Mouse (Mus musculus) brain, adult 2 months (tissue): ENCODE measurements around the gene Pitpnm2.
"Not testable (repeated sequence)": the region's sequence is repeated elsewhere in the genome, so short reads cannot be mapped to it uniquely, and the experiment has no call there.

ENCODE experiments used
- DNase-seq: peaks from one replicate; pipeline ENCODE4 v3.0.0; 2011; ENCODE audit warnings: low read depth, low spot score

Gene Pitpnm2

GRCm38 (mm10) chr5:124221037-124221735, 28.4 kb downstream of the Pitpnm2 start:
- DNase-seq, result peak; percentile 96

DNA sequence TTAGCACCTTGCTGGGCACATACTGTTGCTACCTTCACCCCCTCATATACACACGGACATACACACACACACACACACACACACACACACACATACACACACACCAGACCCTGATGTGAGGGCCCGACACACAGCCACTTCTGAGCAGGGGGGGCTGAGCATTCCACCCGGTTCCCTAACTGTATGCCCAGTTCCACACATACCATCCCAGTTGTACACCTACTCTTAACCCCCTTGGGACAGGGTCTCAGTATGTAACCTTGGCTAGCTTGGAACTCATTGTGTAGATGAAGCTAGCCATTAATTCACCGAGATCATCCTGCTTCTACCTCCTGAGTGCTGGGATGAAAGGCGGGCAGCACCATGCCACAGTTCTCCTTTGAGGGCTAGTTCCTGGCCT, 29.0 kb downstream of the Pitpnm2 start:
- DNase-seq, result no peak

DNA sequence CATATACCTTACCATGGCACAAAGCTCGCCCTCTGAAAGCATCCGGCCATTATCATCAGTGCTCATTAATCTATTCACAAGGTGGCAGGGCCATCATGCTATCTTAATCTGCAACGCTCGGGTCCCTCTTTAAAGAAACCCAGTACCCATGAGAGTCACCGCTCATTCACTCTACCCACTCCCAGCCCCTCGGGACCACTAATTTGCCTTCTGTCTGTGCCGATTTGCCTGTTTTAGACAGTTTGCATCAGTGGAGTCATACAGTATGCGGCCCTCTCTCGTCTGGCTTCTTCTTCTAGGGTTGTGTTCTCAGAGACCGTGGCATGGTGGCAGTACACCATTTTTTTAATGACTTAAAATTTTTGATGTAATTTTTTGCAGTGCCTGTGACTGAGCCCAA, 30.1 kb downstream of the Pitpnm2 start:
- no peak for DNase-seq

DNA sequence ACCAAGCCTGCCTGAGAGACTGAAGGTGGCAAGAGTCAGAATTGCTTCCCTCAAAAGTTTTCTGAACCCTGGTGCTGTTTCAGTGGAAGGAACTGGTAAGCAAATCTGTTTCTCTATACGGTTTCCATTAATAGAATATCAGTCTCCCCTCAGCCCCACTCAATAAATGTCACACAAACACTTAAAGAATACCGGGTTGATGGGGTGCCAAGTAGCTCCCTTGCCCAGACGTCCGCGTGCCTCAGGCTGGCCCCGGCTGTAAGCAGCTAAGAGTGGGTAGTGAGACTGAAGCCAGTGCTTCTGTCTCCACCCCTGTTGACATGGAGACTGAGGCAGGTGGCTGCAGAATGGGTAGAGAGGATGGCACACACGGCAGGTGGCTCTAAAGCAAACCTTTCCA, 30.6 kb downstream of the Pitpnm2 start:
- DNase-seq, result peak; percentile 53

DNA sequence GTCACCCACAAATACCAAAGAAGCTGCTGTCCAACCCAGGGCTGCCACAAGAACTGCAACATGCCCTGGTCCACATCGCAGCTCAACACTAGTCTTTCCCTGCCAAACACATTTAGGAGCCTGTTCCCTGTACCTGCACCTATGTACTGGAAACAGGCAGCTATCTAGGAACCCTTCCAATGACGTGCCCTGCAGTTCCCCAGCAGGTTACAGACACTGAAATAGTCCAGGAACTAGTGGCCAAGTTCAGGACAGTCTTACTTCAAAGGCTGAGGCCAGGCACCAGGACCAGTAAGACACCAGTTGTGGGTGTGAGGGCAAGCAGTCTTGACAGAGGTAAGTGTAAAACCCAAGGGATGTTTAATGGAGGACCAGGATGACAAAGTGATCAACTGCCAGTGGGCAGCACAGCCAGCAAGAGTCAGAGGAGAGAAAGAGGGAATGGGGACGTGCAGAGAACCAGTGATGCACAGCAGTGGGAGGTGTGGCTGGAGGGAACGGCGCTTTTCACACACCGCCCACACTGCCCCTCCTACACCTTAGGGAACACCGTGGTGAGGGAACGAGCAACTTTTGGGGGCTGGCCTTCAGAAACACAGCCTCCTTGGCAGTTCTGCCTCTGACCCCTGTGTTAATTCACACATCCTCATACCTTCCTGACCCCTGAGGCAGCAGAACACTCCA, 31.9 kb downstream of the Pitpnm2 start:
- peak; percentile 88 for DNase-seq

DNA sequence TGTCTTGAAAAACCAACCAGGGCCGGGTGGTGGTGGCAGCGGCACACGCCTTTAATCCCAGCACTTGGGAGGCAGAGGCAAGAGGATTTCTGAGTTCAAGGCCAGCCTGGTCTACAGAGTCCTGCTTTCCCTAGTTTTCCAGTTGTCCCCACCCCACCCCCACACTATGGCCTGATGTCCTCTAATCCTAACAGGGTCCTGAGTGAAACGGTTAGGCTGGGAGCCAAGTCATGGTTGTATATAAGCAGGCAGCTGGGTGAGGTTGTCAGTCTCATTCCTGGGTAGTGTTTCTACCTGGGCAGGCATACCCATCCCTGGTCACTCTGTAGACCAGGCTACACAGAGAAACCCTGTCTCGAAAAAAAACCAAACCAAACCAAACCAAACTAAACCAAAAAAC, 32.5 kb downstream of the Pitpnm2 start:
- DNase-seq, result not testable (repeated sequence)

- DNase-seq, result no peak
These were observed 33.2 kb downstream of the Pitpnm2 start for GRCm38 (mm10) chr5:124216403-124216802.

GRCm38 (mm10) chr5:124215647-124216046, 33.9 kb downstream of the Pitpnm2 start:
- DNase-seq, result no peak

DNA sequence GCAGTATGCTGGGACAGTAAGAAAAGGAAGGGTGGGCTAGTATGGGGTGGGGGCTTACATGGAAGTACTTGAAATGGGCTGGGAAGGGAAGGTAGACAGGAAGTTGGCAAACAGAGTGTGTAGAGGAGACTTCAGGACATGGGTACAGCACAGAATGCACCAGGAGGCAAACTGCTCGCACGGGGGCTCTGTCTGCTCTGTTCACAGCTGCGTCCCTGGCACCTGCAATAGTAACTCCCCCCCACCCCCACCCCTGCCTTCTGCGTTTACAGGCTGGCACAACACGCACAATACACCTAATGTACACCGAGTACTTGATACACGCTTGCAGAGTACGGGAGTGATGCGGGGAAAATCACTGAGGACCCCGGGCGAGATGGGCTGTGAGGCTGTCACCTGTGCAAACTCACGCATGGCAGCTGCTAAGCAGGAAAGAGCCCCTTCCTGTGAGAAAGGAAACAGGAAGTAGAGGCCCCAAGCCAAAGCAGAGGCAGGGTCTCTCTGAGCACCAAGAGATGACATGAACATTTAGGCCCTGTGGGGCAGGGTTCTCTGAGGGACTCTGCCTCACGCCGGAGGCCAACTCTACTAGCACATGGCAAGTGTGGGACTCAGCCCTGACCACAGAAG, 34.9 kb downstream of the Pitpnm2 start:
- no peak for DNase-seq

GRCm38 (mm10) chr5:124213588-124214469, 35.7 kb downstream of the Pitpnm2 start:
- DNase-seq, result no peak

- no peak for DNase-seq
These were observed 37.9 kb downstream of the Pitpnm2 start for GRCm38 (mm10) chr5:124211669-124212068.

DNA sequence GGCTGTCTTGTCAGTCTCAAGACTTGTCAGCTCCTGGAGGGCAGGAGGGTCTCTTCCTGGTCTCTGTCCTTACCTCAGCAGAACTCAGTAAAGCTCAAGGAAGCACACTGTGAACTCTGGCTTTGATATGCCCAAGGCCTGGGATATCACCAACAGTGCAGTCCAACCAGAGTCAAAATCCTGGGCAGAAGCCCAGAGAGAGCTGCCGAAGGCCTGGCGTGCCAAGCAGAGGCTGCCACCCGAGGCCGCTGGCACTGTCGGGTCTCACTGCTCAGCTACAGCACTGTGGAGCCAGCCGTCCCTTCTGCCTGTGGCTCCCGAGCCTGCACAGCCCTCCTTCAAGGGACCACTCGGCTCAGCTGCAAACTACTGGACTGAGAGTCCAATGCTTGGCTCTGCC, 38.3 kb downstream of the Pitpnm2 start:
- DNase-seq, result peak; percentile 75

- DNase-seq, result peak; percentile 67
These were observed 39.1 kb downstream of the Pitpnm2 start for GRCm38 (mm10) chr5:124210281-124211016.

DNA sequence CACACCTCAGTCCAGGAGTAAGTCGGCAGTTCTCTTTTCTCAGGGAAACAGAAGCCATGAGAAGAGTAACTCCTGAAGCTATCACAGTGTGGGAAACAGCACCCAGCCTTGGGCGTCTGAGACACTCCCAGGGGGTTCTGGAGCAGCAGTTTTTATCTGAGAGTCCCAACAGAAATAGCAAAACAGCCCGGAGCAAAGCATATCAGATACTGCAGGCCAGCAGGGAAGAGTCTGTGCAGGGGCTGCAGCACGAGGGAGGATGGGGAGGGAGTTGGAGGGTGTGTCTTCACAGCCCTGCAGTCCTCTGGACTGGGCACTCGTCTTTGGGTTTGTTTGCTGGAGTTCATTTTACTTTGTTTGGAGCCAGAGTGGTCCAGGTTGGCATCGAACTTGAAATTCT, 39.7 kb downstream of the Pitpnm2 start:
- DNase-seq, result no peak

- DNase-seq, result peak; percentile 68
These were observed 41.5 kb downstream of the Pitpnm2 start for GRCm38 (mm10) chr5:124208030-124208429.

- DNase-seq, result peak; percentile 68
These were observed 43.0 kb downstream of the Pitpnm2 start for GRCm38 (mm10) chr5:124206481-124207038.

GRCm38 (mm10) chr5:124205809-124206380, 43.7 kb downstream of the Pitpnm2 start:
- no peak for DNase-seq

DNA sequence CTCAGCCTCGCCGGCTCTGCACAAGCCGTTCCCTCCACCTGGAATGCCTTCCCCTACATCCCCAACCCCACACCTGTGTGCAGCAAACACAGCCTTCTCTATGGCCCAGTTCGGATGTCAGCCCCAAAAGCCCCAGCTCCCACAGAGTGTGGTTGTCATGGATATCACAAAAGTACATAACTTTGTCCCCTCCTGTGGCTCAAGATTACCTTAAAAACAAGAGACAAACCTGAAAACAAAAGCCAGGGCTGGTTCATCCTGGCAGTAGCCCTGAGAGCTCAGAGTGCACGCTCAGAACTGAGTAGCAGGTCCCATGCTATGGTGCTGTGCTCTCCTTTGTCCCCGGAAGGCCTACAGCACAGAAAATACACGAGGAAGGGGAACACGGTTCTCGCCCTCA, 44.3 kb downstream of the Pitpnm2 start:
- no peak for DNase-seq

DNA sequence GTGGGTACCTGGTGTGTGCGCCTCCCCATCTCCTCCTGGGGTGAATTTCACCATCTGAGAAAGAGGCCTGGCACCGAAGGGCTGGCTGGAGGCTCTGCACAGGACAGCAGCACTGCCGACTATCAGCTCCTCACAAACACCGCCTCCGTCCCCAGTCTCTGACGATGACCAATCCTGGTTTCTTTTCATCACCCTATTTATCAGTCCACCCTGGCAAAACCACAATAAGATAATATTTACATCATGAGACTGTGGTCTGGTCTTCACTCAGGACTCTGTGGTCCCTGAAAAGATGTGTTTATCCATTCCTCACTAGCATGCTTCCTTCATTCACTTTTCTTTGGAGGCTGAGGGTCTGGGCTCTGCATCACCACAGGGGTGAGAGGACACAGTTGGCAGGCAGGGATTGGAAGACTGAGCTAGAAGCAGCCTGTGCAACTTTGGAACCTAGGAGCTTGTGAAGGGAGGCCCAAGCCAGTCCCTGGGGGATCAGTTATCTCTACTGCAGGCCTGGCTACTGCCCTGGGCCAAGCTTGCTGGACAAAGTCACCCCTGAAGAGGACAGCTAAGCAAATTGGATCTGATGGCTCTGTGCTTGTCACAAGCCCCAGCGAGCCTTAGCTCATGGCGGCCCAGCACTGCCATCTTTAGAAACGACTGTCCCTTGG, 45.3 kb downstream of the Pitpnm2 start:
- DNase-seq, result no peak

DNA sequence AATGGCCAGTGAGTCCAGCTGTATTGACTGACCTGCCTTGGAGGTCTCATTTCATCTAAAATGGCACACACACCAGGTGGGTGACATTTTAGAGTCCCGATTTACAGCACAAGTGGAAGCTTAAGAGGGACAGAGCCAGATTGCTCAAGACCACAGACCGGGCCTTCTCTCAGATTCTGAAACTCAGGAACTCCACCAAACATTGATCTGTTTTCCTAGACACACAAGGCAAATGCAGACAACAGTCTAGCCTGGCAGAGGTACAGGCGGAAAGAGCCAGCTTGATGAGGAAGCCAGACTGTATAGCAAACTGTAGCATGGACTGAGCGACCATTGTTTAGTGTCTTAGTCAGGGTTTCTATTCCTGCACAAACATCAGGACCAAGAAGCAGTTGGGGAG, 46.3 kb downstream of the Pitpnm2 start:
- DNase-seq, result no peak
